Mouse (Mus musculus) lung, postnatal 0 days (tissue): ENCODE results near the gene Rplp2. TPM values are rescaled to one million over a fixed set of nuclear protein-coding genes. Genes with fewer than 3 reads are reported as not detected.

Source experiments
- ATAC-seq: fragments of 200-750 bp; cut with Nextera tagmentation; 2 replicates; pipeline ENCODE4 v1.8.0; 2017; ENCODE audit warnings: moderate library complexity
- DNase-seq: peaks from one replicate; pipeline ENCODE4 v3.0.0-alpha.2; 2016; ENCODE audit warnings: low spot score
- H3K27ac ChIP-seq: fragments of 300-500 bp; sonication (generic); 2 replicates; pipeline ENCODE4 v1.5.1; 2014; ENCODE audit warnings: antibody characterized with exemption, mild to moderate bottlenecking, low read length, mixed read lengths
- H3K27me3 ChIP-seq: fragments of 300-500 bp; sonication (generic); replicated peaks from 2 replicates; pipeline ENCODE4 v1.6.1; 2014; ENCODE audit warnings: low read length, mixed read lengths; ENCODE audit not compliant: insufficient read depth
- H3K36me3 ChIP-seq: fragments of 300-500 bp; sonication (generic); 2 replicates; pipeline ENCODE4 v1.6.1; 2014; ENCODE audit warnings: low read length, mixed read lengths; ENCODE audit not compliant: insufficient read depth
- H3K4me1 ChIP-seq: fragments of 300-500 bp; sonication (generic); 2 replicates; pipeline ENCODE4 v1.6.1; 2014; ENCODE audit warnings: antibody characterized with exemption, low read depth, low read length, mixed read lengths; ENCODE audit not compliant: insufficient read depth
- H3K4me2 ChIP-seq: fragments of 300-500 bp; sonication (generic); replicated peaks from 2 replicates; pipeline ENCODE4 v1.6.1; 2014; ENCODE audit warnings: low read depth, mild to moderate bottlenecking, low read length, moderate library complexity, mixed read lengths
- H3K4me3 ChIP-seq: fragments of 300-500 bp; sonication (generic); 2 replicates; pipeline ENCODE4 v1.5.1; 2014; ENCODE audit warnings: low read depth, low read length
- H3K9ac ChIP-seq: fragments of 300-500 bp; sonication (generic); replicated peaks from 2 replicates; pipeline ENCODE4 v1.6.1; 2014; ENCODE audit warnings: low read depth, mild to moderate bottlenecking
- H3K9me3 ChIP-seq: fragments of 300-500 bp; sonication (generic); 2 replicates; pipeline ENCODE4 v1.6.1; 2016; ENCODE audit warnings: low read length, mixed read lengths
- CTCF ChIP-seq: IDR thresholded peaks from 2 replicates; pipeline ENCODE4 v1.5.1; 2016; ENCODE audit warnings: antibody characterized with exemption, mild to moderate bottlenecking
- EP300 ChIP-seq: IDR thresholded peaks from 2 replicates; pipeline ENCODE4 v1.6.1; 2016; ENCODE audit warnings: antibody characterized with exemption, mild to moderate bottlenecking, control low read depth
- WGBS: fragments of 180-500 bp; shearing (Covaris S2); extraction: QIAGEN DNeasy Blood & Tissue Kit; methylation state at CpG from one replicate; pipeline ENCODE4 v1.1.7; 2014; 5-methylcytosine and 5-hydroxymethylcytosine counted together
- polyA plus RNA-seq: library from polyadenylated mRNA; unstranded; fragments of >200 nt; fragmentation: Nextera tagmentation; extraction: Ambion mirVana; gene quantifications from 2 replicates; pipeline ENCODE4 v1.2.1, GENCODE M21; 2015

Rplp2 gene
- polyA plus RNA-seq, 1 experiment from 2014 or later = 910 TPM

DNA sequence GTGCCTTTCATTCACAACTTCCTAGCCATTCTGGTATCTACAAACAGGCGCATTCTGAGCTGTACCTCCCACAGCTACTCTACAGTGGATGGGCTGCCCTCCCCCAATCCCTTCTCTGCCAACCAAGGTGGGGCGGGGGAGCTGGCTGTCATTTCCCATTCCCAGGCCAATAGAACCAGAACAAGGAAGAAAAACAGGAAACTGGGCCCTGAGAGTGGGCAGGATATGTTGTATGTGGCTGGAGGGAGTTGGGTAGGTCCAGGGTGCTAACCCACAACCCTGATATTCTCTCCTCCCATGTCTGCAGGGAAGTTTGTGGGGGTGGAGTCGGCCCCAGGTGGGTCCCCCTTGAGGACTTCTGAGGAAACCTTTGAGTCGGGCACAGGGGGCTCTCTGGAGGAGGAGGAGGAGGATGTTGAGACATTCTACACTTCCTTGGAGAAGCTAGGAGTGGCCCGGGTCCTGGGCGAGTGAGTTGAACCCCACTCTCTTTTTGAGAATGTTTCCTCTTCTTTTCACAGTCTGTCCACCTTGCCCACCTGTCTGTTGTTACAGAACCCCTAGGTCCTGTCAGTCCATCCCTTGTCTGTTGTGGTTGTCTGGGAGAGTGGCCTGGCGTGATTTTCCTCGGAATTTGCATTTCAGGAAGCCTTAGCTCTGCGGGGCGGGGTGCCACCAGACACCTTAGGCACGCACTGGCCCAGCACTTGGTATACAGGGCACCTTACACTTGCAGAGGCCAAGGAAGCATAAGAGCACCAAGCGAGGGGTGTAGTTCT, 16.8 kb downstream of the Rplp2 start:
- ATAC-seq = peak; percentile 5
- no peaks in the 10 kb centered on the region for H3K9me3 ChIP-seq
- WGBS = 23% methylated on average over 12 of the region's 12 CpGs
- H3K27me3 ChIP-seq = no peaks in the 10 kb centered on the region; the same call in 1 of the 2 replicates
- H3K36me3 ChIP-seq = peaks cover 7% of the 10 kb centered on the region; the same call in 1 of the 2 replicates
- H3K4me3 ChIP-seq = peak overlapping the region; percentile 28
- peak overlapping the region; percentile 89 for H3K27ac ChIP-seq
- peaks cover 49% of the 10 kb centered on the region for H3K4me1 ChIP-seq
- H3K9ac ChIP-seq = peak overlapping the region; percentile 46
- peak overlapping the region; percentile 54 for H3K4me2 ChIP-seq
- peak; percentile 83 for DNase-seq
- TF ChIP-seq CTCF = no peak
- peak; percentile 85 for TF ChIP-seq EP300

DNA sequence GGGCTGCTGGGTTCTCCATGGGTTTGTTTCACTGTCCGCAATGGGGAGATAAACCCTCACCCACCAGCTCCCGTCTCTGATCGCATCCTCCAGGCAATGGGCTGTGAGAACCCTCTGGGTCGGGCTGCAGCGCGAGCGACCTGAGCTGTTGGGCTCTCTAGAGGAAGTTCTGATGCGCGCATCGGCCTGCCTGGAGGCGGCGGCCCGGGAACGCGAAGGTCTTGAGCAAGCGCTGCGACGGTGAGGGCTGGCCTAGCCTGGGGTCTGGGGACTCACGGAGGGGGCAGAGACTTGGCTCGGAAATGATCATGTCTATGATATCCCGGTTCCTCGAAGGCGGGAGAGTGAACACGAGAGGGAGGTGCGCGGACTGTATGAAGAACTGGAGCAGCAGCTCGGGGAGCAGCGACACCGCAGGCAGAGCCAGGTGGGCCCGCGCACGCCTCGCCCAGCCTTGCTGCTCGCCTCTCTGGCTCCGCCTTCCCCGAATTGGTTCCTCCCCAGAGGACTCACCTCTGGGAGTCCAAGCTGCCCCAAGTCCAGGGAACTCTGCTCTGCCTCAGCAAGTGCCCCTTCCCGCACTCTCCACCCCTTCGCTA, 17.5 kb downstream of the Rplp2 start:
- Histone ChIP-seq H3K4me3 (peak overlapping the region; percentile 28), H3K36me3 (peaks cover under 1% of the 10 kb centered on the region; the same call in 1 of the 2 replicates), H3K9ac (peak overlapping the region; percentile 46), H3K9me3 (no peaks in the 10 kb centered on the region), H3K27me3 (no peaks in the 10 kb centered on the region; the same call in 1 of the 2 replicates), H3K27ac (peak overlapping the region; percentile 86), H3K4me1 (peaks cover 53% of the 10 kb centered on the region), H3K4me2 (peak overlapping the region; percentile 54)
- TF ChIP-seq CTCF = no peak
- TF ChIP-seq EP300 = no peak
- 12% methylated on average over 38 of the region's 38 CpGs for WGBS
- ATAC-seq (no peak), DNase-seq (peak; percentile 44)

DNA sequence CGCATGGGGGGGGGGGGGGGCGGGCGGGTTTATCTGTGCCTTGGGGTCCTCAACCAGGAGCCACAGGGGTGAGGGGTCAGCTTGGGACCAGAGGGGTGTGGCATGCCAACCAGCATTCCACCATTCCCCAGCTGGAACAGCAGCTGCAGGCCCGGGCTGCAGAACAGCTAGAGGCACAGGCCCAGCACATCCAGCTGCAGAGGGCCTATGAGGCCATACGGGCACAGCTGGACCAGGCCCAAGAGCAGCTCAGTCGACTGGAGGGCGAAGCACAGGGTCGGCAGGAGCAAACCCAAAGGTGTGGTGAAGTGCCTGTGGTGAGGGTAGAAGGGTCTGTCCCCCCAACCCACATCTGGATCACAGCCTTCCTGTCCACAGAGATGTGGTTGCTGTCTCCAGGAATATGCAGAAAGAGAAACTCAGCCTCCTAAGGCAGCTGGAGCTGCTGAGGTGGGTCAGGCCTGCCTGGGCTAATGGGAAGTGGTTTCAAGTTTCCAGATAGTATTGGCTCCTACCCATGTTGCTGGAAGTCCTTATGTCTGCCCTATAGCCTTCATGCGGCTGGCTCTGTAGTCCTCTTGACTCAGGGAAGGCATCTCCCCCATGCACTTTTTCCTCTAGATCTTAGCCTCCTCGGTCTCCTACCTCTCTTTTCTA, 18.3 kb downstream of the Rplp2 start:
- H3K27ac ChIP-seq = no peak overlapping the region
- H3K4me2 ChIP-seq = 0 out of 2 replicates have a peak overlapping the region, but pooled peaks have one; percentile 54
- no peaks in the 10 kb centered on the region; the same call in 1 of the 2 replicates for H3K27me3 ChIP-seq
- H3K4me1 ChIP-seq = peaks cover 52% of the 10 kb centered on the region
- H3K9me3 ChIP-seq = no peaks in the 10 kb centered on the region
- DNase-seq (peak; percentile 11), ATAC-seq (no peak)
- no peak overlapping the region for H3K9ac ChIP-seq
- TF ChIP-seq EP300 = no peak
- TF ChIP-seq CTCF = no peak
- H3K4me3 ChIP-seq = no peak overlapping the region
- 38% methylated on average over 10 of the region's 10 CpGs for WGBS
- 0 out of 2 replicates have a peak, but pooled peaks cover 1% of the 10 kb centered on the region for H3K36me3 ChIP-seq

DNA sequence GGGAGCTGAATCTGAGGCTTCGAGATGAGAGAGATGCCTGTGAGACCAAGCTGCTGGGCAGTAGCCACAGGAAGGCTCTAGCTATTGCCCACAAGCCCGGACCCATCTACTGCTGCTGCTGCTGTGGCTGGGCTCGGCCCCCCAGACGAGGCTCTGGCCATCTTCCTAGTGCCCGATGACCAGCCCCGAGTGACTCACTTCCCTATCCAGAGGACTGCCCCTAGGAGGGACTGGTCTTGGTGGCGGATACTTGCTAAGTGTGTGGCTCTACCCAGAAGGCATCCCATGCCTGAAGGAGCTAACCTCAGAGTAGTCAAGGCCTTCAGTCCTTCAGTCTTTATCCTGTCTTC, 18.9 kb downstream of the Rplp2 start:
- H3K4me3 ChIP-seq = no peak overlapping the region
- H3K9me3 ChIP-seq = no peaks in the 10 kb centered on the region
- H3K4me1 ChIP-seq = peaks cover 47% of the 10 kb centered on the region
- H3K4me2 ChIP-seq = no peak overlapping the region
- no peak for TF ChIP-seq EP300
- no peaks in the 10 kb centered on the region; the same call in 1 of the 2 replicates for H3K27me3 ChIP-seq
- DNase-seq (peak; percentile 51), ATAC-seq (no peak)
- no peak overlapping the region for H3K9ac ChIP-seq
- peaks cover 6% of the 10 kb centered on the region for H3K36me3 ChIP-seq
- H3K27ac ChIP-seq = no peak overlapping the region
- 73% methylated on average over 7 of the region's 7 CpGs for WGBS

DNA sequence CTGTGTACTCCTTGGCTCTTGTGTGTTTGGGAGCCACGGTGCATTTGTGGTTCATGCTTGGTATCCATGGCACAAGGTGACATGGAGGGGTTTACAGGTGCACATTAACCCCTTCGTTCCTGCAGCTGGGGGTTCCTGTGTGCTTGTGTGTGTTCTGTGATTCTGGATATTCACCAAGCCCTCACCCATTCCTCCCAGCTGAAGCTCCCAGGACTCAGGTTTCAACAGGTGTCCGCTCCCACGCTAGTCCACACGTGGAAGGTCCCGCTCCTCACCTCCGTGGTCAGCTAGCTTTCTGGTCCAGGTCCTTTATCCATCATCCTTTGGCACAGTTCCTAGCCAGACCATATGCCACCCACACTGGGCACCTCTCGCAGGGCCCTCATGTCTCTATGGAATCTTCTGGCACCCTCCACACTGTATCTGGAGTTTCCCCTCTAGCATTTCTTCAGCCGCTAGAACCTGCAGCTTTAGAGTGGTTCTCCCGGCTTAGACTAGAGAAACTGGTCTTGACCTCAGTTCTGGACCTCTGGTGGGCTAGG, 19.5 kb downstream of the Rplp2 start:
- Histone ChIP-seq H3K36me3 (peaks cover 11% of the 10 kb centered on the region), H3K9me3 (no peaks in the 10 kb centered on the region), H3K9ac (peak overlapping the region; percentile 83), H3K4me3 (peak overlapping the region; percentile 74), H3K4me2 (peak overlapping the region; percentile 65), H3K27ac (peak overlapping the region; percentile 95), H3K4me1 (peaks cover 45% of the 10 kb centered on the region; the same call in 1 of the 2 replicates), H3K27me3 (no peaks in the 10 kb centered on the region; the same call in 1 of the 2 replicates)
- TF ChIP-seq CTCF (no peak), EP300 (no peak)
- no peak for ATAC-seq
- peak; percentile 14 for DNase-seq
- 55% methylated on average over 10 of the region's 10 CpGs for WGBS
